Mouse (Mus musculus) testis, adult 2 months (tissue): Measurements from ENCODE around the gene Skap1.

Source experiments
- CTCF ChIP-seq: fragments of 200-500 bp; IDR thresholded peaks from 2 replicates; pipeline ENCODE4 v1.5.1; 2012; ENCODE audit warnings: low read depth, mild to moderate bottlenecking, inconsistent platforms, low read length, moderate library complexity; ENCODE audit not compliant: control insufficient read depth, insufficient read depth, insufficient replicate concordance
- POLR2A ChIP-seq: fragments of 200-500 bp; IDR thresholded peaks from 2 replicates; pipeline ENCODE4 v1.6.1; 2012; ENCODE audit warnings: low read depth, mild to moderate bottlenecking, inconsistent platforms, low read length, moderate library complexity; ENCODE audit not compliant: control insufficient read depth

GRCm38 (mm10) chr11:96466382-96466781 lies 2.0 kb downstream of the Skap1 start:
- TF ChIP-seq CTCF (no peak), POLR2A (no peak)
